Mouse (Mus musculus): ENCODE measurements around the gene Ppp1r18. TPM values are rescaled to one million over a fixed set of nuclear protein-coding genes. Genes with fewer than 3 reads are reported as not detected.

Ppp1r18 gene
- polyA plus RNA-seq, 1 experiment: 53.9 TPM

DNA sequence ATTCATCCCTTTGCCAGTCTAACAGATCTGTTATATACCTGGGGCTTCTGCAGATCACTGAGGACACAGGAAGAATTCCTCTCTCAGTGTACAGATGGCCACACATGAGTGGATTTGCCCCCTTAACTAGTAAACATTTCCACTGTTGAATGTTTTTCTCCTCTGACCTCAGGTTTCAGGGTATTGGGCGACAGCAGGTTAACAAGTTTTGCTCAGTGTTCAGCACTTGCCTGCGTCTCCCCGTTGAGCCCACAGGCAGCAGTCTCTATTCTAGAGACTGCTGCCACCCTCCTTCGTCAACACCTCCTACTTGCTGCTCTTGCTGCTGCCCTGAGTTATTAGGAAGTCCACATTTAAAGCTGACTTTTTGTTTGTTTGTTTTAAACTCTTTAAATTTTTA, 56.3 kb downstream of the Ppp1r18 start:
- no peak for DNase-seq
- peaks cover 24% of the 10 kb centered on the region for H3K4me1 ChIP-seq (ENCODE audit: control insufficient read depth, insufficient read depth, low read length)
- H3K4me3 ChIP-seq (replicated peaks; ENCODE audit: extremely low read depth, low read depth, low read length): no peak overlapping the region
- TF ChIP-seq CTCF (IDR thresholded peaks at IDR 0.05; ENCODE audit: insufficient read depth, low read length) (no peak), POLR2A (IDR thresholded peaks at IDR 0.05; ENCODE audit: borderline replicate concordance, extremely low read depth, low read depth, low read length) (no peak)
- 57% methylated on average over 4 of the region's 4 CpGs for WGBS

DNA sequence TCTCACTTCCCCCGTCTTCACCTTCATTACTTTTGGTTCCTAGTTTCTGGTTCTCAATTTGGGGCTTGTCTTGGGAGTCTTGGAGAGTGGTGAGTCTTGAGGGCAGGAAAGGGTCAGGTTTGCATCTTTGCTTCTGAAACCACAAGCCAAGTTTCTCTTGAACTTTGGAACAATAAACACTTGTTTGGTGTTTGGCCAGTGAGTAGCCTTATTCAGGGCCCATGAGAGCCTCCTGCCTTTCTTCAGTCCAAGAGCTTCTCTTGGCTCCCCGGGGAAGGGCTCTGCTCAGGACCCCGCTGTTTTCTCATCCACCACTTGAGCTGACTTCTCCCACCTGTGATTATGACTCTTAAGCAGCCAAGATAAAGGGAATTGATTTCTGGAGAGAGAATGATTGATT, 57.2 kb downstream of the Ppp1r18 start:
- TF ChIP-seq POLR2A (IDR thresholded peaks at IDR 0.05; ENCODE audit: borderline replicate concordance, extremely low read depth, low read depth, low read length): no peak
- no peak for TF ChIP-seq CTCF (IDR thresholded peaks at IDR 0.05; ENCODE audit: insufficient read depth, low read length)
- WGBS: 51% methylated on average over 3 of the region's 3 CpGs
- H3K4me3 ChIP-seq (replicated peaks; ENCODE audit: extremely low read depth, low read depth, low read length): no peak overlapping the region
- no peak for DNase-seq
- peaks cover 24% of the 10 kb centered on the region for H3K4me1 ChIP-seq (ENCODE audit: control insufficient read depth, insufficient read depth, low read length)

DNA sequence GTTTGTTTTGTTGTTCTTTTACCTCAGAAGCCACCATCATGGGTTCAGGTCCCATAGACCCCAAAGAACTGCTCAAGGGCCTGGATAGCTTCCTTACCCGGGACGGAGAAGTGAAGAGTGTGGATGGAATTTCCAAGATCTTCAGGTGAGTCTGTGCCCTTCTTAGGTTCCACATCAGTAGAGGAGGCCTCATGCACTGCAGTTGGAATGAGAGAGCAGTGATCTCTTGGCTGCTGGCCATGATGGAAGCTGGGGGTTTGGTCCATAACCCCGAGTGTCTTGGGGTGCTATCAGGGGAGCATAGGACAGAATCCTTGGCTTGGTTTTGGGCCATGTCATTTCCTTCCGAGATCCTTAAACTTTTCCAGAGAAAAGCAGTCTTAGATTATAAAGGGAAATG, 57.9 kb downstream of the Ppp1r18 start:
- no peak overlapping the region for H3K4me3 ChIP-seq (replicated peaks; ENCODE audit: extremely low read depth, low read depth, low read length)
- TF ChIP-seq CTCF (IDR thresholded peaks at IDR 0.05; ENCODE audit: insufficient read depth, low read length): no peak
- no peak for TF ChIP-seq POLR2A (IDR thresholded peaks at IDR 0.05; ENCODE audit: borderline replicate concordance, extremely low read depth, low read depth, low read length)
- DNase-seq: no peak
- H3K4me1 ChIP-seq (ENCODE audit: control insufficient read depth, insufficient read depth, low read length): peaks cover 24% of the 10 kb centered on the region
- WGBS: 79% methylated on average over 4 of the region's 4 CpGs

Other genes with a start within 250 kb of the Ppp1r18 start
- not detected in 2 replicates for gene Gm9573, start 239.0 kb upstream of the Ppp1r18 start, polyA plus RNA-seq (2012; rRNA removed)
- gene Mucl3, start 221.9 kb upstream of the Ppp1r18 start, polyA plus RNA-seq (2012; rRNA removed): 0.19 and 0.24 TPM in 2 replicates
- 44.0 and 46.6 TPM in 2 replicates for gene Vars2, start 198.0 kb upstream of the Ppp1r18 start, polyA plus RNA-seq (2012; rRNA removed)
- 21.3 and 22.5 TPM in 2 replicates for gene Gtf2h4, start 191.9 kb upstream of the Ppp1r18 start, polyA plus RNA-seq (2012; rRNA removed)
- 63.9 and 66.2 TPM in 2 replicates for gene Ddr1, start 161.0 kb upstream of the Ppp1r18 start, polyA plus RNA-seq (2012; rRNA removed)
- 133 TPM in 2 replicates for gene Ier3, start 43.9 kb upstream of the Ppp1r18 start, polyA plus RNA-seq (2012; rRNA removed)
- 81.9 and 89.7 TPM in 2 replicates for gene Flot1, start 42.4 kb upstream of the Ppp1r18 start, polyA plus RNA-seq (2012; rRNA removed)
- 258 and 298 TPM in 2 replicates for gene Tubb5, start 27.3 kb upstream of the Ppp1r18 start, polyA plus RNA-seq (2012; rRNA removed)
- 6.8 and 8.2 TPM in 2 replicates for gene Mdc1, start 24.1 kb upstream of the Ppp1r18 start, polyA plus RNA-seq (2012; rRNA removed)
- gene Nrm, start 4.3 kb upstream of the Ppp1r18 start, polyA plus RNA-seq (2012; rRNA removed): 16.5 and 26.2 TPM in 2 replicates
- gene Dhx16, start 14.2 kb downstream of the Ppp1r18 start, polyA plus RNA-seq (2012; rRNA removed): 62.8 and 70.1 TPM in 2 replicates
- gene 2310061I04Rik, start 31.8 kb downstream of the Ppp1r18 start, polyA plus RNA-seq (2012; rRNA removed): 36.1 and 38.1 TPM in 2 replicates
- gene Atat1, start 44.5 kb downstream of the Ppp1r18 start, polyA plus RNA-seq (2012; rRNA removed): 49.4 and 57.7 TPM in 2 replicates
- gene Mrps18b, start 50.8 kb downstream of the Ppp1r18 start, polyA plus RNA-seq (2012; rRNA removed): 30.4 and 43.8 TPM in 2 replicates
- 27.4 and 28.6 TPM in 2 replicates for gene Ppp1r10, start 50.8 kb downstream of the Ppp1r18 start, polyA plus RNA-seq (2012; rRNA removed)
- 56.3 and 60.6 TPM in 2 replicates for gene Abcf1, start 104.2 kb downstream of the Ppp1r18 start, polyA plus RNA-seq (2012; rRNA removed)
- 34.1 and 37.1 TPM in 2 replicates for gene Gnl1, start 114.3 kb downstream of the Ppp1r18 start, polyA plus RNA-seq (2012; rRNA removed)
- 16.0 and 19.0 TPM in 2 replicates for gene Prr3, start 114.6 kb downstream of the Ppp1r18 start, polyA plus RNA-seq (2012; rRNA removed)
- gene H2-T24, start 155.0 kb downstream of the Ppp1r18 start, polyA plus RNA-seq (2012; rRNA removed): 9.2 and 16.5 TPM in 2 replicates
- gene H2-T23, start 167.3 kb downstream of the Ppp1r18 start, polyA plus RNA-seq (2012; rRNA removed): 180 and 232 TPM in 2 replicates
- gene H2-T22, start 177.2 kb downstream of the Ppp1r18 start, polyA plus RNA-seq (2012; rRNA removed): 53.9 and 55.1 TPM in 2 replicates
- gene Gm6034, start 177.4 kb downstream of the Ppp1r18 start, polyA plus RNA-seq (2012; rRNA removed): not detected in 2 replicates
- not detected in 2 replicates for gene Gm11127, start 192.8 kb downstream of the Ppp1r18 start, polyA plus RNA-seq (2012; rRNA removed)

All from lung, adult 2 months (tissue).